Mouse (Mus musculus): ENCODE measurements around the gene Fasl.

DNA sequence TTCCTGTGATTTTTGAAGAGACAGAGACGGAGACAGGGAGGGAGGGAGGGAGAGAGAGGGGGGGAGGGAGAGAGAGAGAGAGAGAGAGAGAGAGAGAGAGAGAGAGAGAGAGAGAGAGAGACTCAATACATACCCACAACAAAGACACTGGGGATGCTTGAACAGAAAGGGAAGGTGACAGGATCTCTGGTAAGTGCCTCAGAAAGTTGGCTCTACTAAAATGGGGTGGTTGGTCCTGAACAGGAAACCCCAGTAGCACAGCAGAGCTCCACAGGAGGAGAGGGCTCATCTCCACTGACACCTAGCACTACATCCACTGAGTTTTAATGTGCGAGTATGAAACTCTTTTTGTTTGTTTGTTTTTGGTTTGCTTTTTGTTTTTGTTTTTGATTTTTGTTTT lies 13.0 kb upstream of the Fasl start:
- TF ChIP-seq CTCF (IDR thresholded peaks at IDR 0.05; ENCODE audit: insufficient read depth, low read length): no peak
- no peak for TF ChIP-seq POLR2A (IDR thresholded peaks at IDR 0.05; ENCODE audit: borderline replicate concordance, extremely low read depth, low read depth, low read length)
